Mouse (Mus musculus): ENCODE measurements around the gene Srcap. TPM values are rescaled to one million over a fixed set of nuclear protein-coding genes. Genes with fewer than 3 reads are reported as not detected.

Srcap gene
- polyA plus RNA-seq, 1 experiment from 2014 or later: 12.5 TPM

GRCm38 (mm10) chr7:127515846-127516245 is 4.1 kb downstream of the Srcap start:
- Histone ChIP-seq H3K4me1 (replicated peaks; ENCODE audit: control insufficient read depth, insufficient read depth, low read length) (no peaks in the 10 kb centered on the region), H3K9ac (ENCODE audit: low read depth, low read length) (no peak overlapping the region), H3K4me3 (ENCODE audit: low read depth, low read length) (no peak overlapping the region), H3K36me3 (ENCODE audit: control insufficient read depth, insufficient read depth) (peaks cover 46% of the 10 kb centered on the region), H3K9me3 (ENCODE audit: control insufficient read depth) (no peaks in the 10 kb centered on the region), H3K4me2 (replicated peaks; ENCODE audit: low read depth) (no peak overlapping the region), H3K27ac (ENCODE audit: low read depth, low read length) (no peak overlapping the region), H3K27me3 (replicated peaks; ENCODE audit: control insufficient read depth, insufficient read depth, low read length) (no peaks in the 10 kb centered on the region)
- no peak for TF ChIP-seq CTCF (IDR thresholded peaks at IDR 0.05; ENCODE audit: low read depth)
- ATAC-seq: no peak
- 93% methylated on average over 7 of the region's 7 CpGs for WGBS

DNA sequence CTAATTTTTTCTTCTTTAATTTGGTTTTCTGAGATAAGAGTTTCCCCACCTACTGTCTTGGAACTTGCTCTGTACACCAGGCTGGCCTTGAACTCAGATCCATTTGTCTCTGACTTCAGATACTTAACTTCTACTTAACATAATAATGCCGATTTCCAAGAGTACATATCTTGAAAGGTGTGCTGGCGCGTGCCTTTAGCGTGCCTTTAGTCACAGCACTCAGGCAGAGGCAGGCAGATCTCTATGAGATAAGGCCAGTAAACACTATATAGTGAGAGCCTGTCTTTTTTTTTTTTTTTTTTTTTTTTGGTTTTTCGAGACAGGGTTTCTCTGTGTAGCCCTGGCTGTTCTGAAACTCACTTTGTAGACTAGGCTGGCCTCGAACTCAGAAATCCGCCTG is 4.6 kb downstream of the Srcap start:
- Histone ChIP-seq H3K27ac (ENCODE audit: low read depth, low read length) (no peak overlapping the region), H3K9me3 (ENCODE audit: control insufficient read depth) (no peaks in the 10 kb centered on the region), H3K9ac (ENCODE audit: low read depth, low read length) (no peak overlapping the region), H3K4me3 (ENCODE audit: low read depth, low read length) (no peak overlapping the region), H3K4me2 (replicated peaks; ENCODE audit: low read depth) (no peak overlapping the region), H3K36me3 (ENCODE audit: control insufficient read depth, insufficient read depth) (peaks cover 51% of the 10 kb centered on the region), H3K27me3 (replicated peaks; ENCODE audit: control insufficient read depth, insufficient read depth, low read length) (no peaks in the 10 kb centered on the region), H3K4me1 (replicated peaks; ENCODE audit: control insufficient read depth, insufficient read depth, low read length) (no peaks in the 10 kb centered on the region)
- no peak for ATAC-seq
- WGBS: 91% methylated on average over 6 of the region's 7 CpGs
- no peak for TF ChIP-seq CTCF (IDR thresholded peaks at IDR 0.05; ENCODE audit: low read depth)

DNA sequence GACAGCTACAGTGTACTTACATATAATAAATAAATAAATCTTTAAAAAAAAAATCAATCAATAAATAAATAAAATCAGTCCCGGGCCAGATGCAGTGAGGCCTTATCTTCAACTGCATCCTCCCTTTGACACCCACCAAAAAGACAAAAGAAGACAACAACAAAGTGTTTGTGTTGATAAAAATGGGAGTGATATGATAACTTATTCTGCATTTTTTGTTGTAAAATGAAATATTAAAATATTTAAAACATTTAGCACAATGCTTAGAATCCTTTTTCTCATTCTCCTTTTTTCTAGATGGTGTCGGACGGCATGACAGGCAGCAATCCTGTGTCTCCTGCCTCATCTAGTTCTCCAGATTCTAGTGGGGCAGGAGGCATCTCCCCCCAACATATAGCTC is 7.5 kb downstream of the Srcap start, which contains the start of gene Gm42715:
Gene Gm42715 (plus strand): TSS at position 301 of the 400 bp plus-strand sequence.
- Histone ChIP-seq H3K36me3 (ENCODE audit: control insufficient read depth, insufficient read depth) (peaks cover 79% of the 10 kb centered on the region), H3K27ac (ENCODE audit: low read depth, low read length) (no peak within 1 kb of the TSS; the same call in 1 of the 2 replicates), H3K4me2 (replicated peaks; ENCODE audit: low read depth) (no peak within 1 kb of the TSS), H3K4me1 (replicated peaks; ENCODE audit: control insufficient read depth, insufficient read depth, low read length) (no peaks in the 10 kb centered on the region), H3K9ac (ENCODE audit: low read depth, low read length) (no peak within 1 kb of the TSS), H3K9me3 (ENCODE audit: control insufficient read depth) (no peaks in the 10 kb centered on the region), H3K27me3 (replicated peaks; ENCODE audit: control insufficient read depth, insufficient read depth, low read length) (no peaks in the 10 kb centered on the region), H3K4me3 (ENCODE audit: low read depth, low read length) (no peak within 1 kb of the TSS)
- WGBS: 93% methylated on average over 3 of the region's 3 CpGs
- no peak for ATAC-seq
- TF ChIP-seq CTCF (IDR thresholded peaks at IDR 0.05; ENCODE audit: low read depth): no peak

GRCm38 (mm10) chr7:127541671-127542070 is 29.9 kb downstream of the Srcap start:
- H3K4me1 ChIP-seq (replicated peaks; ENCODE audit: control insufficient read depth, insufficient read depth, low read length): no peaks in the 10 kb centered on the region
- no peak for ATAC-seq
- H3K9ac ChIP-seq (ENCODE audit: low read depth, low read length): no peak overlapping the region
- H3K27me3 ChIP-seq (replicated peaks; ENCODE audit: control insufficient read depth, insufficient read depth, low read length): no peaks in the 10 kb centered on the region
- no peak overlapping the region for H3K4me2 ChIP-seq (replicated peaks; ENCODE audit: low read depth)
- peaks cover 84% of the 10 kb centered on the region for H3K36me3 ChIP-seq (ENCODE audit: control insufficient read depth, insufficient read depth)
- H3K9me3 ChIP-seq (ENCODE audit: control insufficient read depth): no peaks in the 10 kb centered on the region
- TF ChIP-seq CTCF (IDR thresholded peaks at IDR 0.05; ENCODE audit: low read depth): no peak
- WGBS: 89% methylated on average over 3 of the region's 3 CpGs
- H3K4me3 ChIP-seq (ENCODE audit: low read depth, low read length): no peak overlapping the region
- peak overlapping the region; percentile 50; the same call in 1 of the 2 replicates for H3K27ac ChIP-seq (ENCODE audit: low read depth, low read length)

DNA sequence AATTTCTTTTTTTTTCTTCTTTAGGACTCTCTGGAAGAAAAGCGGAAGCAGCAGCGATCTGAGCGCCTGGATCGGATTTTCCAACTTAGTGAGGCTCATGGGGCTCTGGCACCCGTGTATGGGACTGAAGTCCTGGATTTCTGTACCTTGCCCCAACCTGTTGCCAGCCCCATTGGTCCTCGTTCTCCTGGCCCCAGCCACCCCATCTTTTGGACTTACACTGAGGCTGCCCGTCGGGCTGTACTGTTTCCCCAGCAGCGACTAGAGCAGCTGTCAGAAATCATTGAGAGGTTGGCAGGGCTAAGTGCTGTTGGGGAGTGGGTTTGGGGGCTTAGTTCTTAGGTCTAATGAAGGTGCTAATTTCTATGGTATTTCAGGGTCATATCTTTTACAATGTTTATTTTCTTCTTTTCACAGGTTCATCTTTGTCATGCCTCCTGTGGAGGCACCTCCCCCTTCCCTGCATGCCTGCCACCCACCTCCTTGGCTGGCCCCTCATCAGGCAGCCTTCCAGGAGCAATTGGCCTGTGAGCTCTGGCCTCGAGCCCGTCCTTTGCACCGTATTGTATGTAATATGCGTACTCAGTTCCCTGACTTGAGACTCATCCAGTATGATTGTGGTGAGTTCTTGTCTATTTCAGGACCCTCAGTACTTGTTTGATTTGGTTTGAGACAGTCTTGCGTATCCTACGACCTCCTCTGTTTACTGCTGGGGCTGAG is 37.5 kb downstream of the Srcap start:
- Histone ChIP-seq H3K4me2 (replicated peaks; ENCODE audit: low read depth) (no peak overlapping the region), H3K27me3 (replicated peaks; ENCODE audit: control insufficient read depth, insufficient read depth, low read length) (no peaks in the 10 kb centered on the region), H3K4me3 (ENCODE audit: low read depth, low read length) (no peak overlapping the region), H3K27ac (ENCODE audit: low read depth, low read length) (no peak overlapping the region), H3K9ac (ENCODE audit: low read depth, low read length) (no peak overlapping the region), H3K9me3 (ENCODE audit: control insufficient read depth) (no peaks in the 10 kb centered on the region), H3K4me1 (replicated peaks; ENCODE audit: control insufficient read depth, insufficient read depth, low read length) (no peaks in the 10 kb centered on the region), H3K36me3 (ENCODE audit: control insufficient read depth, insufficient read depth) (peaks cover 60% of the 10 kb centered on the region)
- no peak for ATAC-seq
- TF ChIP-seq CTCF (IDR thresholded peaks at IDR 0.05; ENCODE audit: low read depth): no peak
- whole genome bisulfite sequencing: 85% methylated on average over 15 of the region's 15 CpGs

GRCm38 (mm10) chr7:127551558-127551957 is 39.8 kb downstream of the Srcap start:
- H3K4me3 ChIP-seq (ENCODE audit: low read depth, low read length): no peak overlapping the region
- no peak overlapping the region for H3K4me2 ChIP-seq (replicated peaks; ENCODE audit: low read depth)
- H3K4me1 ChIP-seq (replicated peaks; ENCODE audit: control insufficient read depth, insufficient read depth, low read length): no peaks in the 10 kb centered on the region
- no peak overlapping the region for H3K9ac ChIP-seq (ENCODE audit: low read depth, low read length)
- 89% methylated on average over 8 of the region's 8 CpGs for WGBS
- ATAC-seq: no peak
- no peak for TF ChIP-seq CTCF (IDR thresholded peaks at IDR 0.05; ENCODE audit: low read depth)
- H3K27ac ChIP-seq (ENCODE audit: low read depth, low read length): no peak overlapping the region
- no peaks in the 10 kb centered on the region for H3K9me3 ChIP-seq (ENCODE audit: control insufficient read depth)
- peaks cover 66% of the 10 kb centered on the region for H3K36me3 ChIP-seq (ENCODE audit: control insufficient read depth, insufficient read depth)
- H3K27me3 ChIP-seq (replicated peaks; ENCODE audit: control insufficient read depth, insufficient read depth, low read length): no peaks in the 10 kb centered on the region
